Mouse (Mus musculus): ENCODE results near the gene Fxr2. TPM values are rescaled to one million over a fixed set of nuclear protein-coding genes. Genes with fewer than 3 reads are reported as not detected.
"Not testable (repeated sequence)": the region's sequence is repeated elsewhere in the genome, so short reads cannot be mapped to it uniquely, and the experiment has no call there.

Fxr2 gene
- total RNA-seq, 2 experiments from 2014 or later: 81.8 to 84.9 TPM

DNA sequence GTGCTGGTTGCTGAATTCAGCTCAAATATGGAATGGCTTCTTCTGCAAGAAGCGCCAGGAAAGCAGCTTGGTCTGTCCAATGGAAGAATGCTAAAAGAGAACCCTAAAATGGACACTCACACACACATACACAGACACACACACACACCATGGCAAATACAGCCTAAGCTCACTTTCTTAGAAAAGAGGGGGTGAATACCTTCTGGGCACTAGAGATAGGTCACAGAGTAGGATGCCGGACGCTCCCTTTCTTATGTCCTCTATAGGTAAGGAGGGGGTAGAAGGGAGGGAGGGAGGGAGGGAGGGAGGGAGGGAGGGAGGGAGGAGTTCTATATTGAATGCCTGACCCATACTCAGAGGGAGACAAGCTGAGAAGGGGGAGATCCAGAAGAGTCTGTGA, 24.3 kb upstream of the Fxr2 start:
- DNase-seq (ENCODE audit: low spot score): no peak
- intact Hi-C loops (cut with DNase I): no loop called here

DNA sequence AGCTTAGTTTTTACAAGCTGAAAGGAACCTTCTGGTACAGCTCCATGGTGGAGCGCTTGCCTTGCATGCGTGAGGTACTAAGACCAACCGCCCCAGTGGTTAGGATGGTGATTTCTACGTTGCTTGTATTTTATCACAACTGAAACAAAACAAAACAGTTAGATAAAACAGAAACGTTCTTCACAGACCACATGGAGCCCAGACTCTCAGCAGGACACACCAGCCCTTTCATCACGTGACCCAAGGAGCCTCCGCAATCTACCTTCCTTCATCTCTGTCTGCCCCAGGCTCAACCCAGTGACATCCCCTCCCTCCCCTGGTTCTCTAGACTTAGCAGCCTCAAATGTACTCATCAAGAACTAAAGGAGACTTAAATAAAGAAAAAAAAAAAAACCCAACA, 23.4 kb upstream of the Fxr2 start:
- no peak for DNase-seq (ENCODE audit: low spot score)
- intact Hi-C loops (cut with DNase I): no loop called here

DNA sequence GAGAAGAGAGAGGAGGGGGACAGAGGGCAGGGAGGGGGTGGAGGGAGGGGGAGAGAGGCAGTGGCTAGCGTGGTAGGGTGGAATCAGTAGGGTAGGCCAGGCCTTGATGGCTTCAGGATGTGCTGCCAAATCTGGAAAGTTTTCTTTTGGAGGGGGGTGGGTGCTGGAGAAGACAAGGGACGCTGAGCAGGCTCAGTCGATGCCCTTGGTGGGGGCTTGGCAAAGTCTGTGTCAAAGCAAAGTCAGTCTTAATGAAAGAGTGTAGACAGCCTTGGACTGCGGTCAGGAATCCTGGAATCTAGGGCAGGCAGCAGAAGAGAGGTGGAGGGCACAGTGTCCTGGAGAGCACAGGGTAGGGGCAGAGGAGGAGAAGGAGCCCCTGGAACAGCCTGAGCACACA, 21.9 kb upstream of the Fxr2 start:
- intact Hi-C loops (cut with DNase I): loop anchor here (10.0 kb wide), 1 partner anchor 346 kb away; no protein-coding TSS in a partner anchor
- no peak for DNase-seq (ENCODE audit: low spot score)

DNA sequence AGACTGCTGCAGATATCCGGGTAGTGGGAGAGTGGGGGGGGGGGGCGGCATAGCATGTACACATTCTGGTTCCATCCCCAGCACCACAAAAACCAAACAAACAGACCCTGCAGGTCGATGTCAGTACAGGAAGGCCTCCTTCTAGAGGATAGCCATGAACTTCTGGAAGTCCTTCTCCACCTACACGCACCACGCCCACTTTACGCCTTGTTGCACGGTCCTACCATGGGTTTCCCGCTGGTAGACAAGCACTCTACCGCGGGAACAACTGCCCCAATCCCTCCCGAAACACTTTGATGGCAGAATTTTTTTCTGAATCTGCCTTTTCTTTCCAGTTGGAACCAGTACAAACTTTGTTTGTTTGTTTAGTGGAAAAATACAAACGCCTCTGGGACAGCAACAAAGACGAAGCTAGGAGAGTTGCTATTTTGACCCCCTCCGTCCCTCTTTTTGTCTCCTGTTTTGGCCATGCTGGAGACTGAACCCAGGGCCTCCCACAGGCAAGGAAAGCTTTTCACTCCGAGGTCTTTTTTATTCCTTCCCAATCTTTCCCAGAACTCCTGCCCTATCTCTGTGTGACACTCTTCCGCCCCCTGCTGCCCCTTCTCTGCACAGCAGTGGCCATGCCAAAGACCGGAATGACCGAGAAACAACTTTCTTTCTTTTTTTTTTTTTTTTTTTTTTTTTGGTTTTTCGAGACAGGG, 19.1 kb upstream of the Fxr2 start:
- peak; percentile 66 for DNase-seq (ENCODE audit: low spot score)
- intact Hi-C loops (cut with DNase I): loop anchor here (1.0 to 10.0 kb wide), 3 partner anchors 34 to 349 kb away; no protein-coding TSS in a partner anchor

DNA sequence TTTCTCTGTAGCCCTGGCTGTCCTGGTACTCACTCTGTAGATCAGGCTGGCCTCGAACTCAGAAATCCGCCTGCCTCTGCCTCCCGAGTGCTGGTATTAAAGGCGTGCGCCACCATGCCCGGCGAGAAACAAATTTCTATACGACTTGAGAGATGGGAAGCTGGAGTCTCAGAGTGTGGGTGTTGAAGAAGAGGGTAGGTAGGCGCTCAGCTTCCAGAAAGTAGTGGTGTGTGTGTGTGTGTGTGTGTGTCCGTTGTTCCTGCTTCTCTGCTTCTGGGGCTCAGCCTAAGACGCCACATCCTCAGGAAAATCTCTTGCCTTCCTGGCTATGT, 18.6 kb upstream of the Fxr2 start:
- intact Hi-C loops (cut with DNase I): loop anchor here (1.0 to 10.0 kb wide), 2 partner anchors 35 to 349 kb away; no protein-coding TSS in a partner anchor
- not testable (repeated sequence) for DNase-seq (ENCODE audit: low spot score)

- DNase-seq (ENCODE audit: low spot score): no peak
- intact Hi-C loops (cut with DNase I): loop anchor here (10.0 kb wide), 1 partner anchor 352 kb away; no protein-coding TSS in a partner anchor
Observed at GRCm38 (mm10) chr11:69616781-69617180, 16.0 kb upstream of the Fxr2 start.

GRCm38 (mm10) chr11:69617805-69618204, 15.0 kb upstream of the Fxr2 start, which contains the start of gene Shbg:
TSS of gene Shbg (minus strand) at chr11:69617905.
- intact Hi-C loops (cut with DNase I): loop anchor here (10.0 kb wide), 1 partner anchor 353 kb away; no protein-coding TSS in a partner anchor
- no peak for DNase-seq (ENCODE audit: low spot score)

DNA sequence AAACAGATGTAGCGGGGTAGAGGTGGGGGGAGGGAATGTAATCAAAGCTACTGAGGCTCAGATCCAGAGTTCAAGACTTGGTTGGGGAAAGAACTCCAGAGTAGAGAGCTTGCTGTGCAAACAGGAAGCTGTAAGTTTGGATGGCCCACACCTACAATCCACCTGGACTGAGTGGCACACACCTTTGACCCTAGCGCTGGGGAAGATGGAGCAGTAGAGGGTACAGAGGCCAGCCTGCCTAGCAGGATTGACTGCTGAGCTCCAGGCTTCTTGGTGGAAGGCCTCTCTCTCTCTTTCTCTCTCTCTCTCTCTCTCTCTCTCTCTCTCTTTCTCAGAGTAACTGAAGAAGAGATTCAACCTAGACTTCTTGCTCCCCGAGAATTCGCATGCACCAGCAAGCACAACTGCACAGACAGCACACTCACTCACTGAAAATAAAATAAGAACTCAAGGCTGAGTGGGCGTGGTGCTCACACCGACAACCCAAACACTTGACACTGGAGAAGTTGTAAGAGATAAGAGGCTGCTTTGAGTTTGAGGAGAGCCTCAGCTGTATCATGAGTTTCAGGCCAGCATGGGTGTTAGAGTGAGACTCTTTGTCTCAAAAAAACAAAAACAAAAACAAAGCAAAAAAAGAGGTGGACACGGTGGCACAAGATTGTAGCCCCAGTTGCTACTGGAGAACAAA, 12.3 kb upstream of the Fxr2 start:
- intact Hi-C loops (cut with DNase I): no loop called here
- DNase-seq (ENCODE audit: low spot score): no peak

- DNase-seq (ENCODE audit: low spot score): peak; percentile 34
- intact Hi-C loops (cut with DNase I): no loop called here
Observed at GRCm38 (mm10) chr11:69621571-69622268, 11.1 kb upstream of the Fxr2 start, which contains the start of gene Sat2. TSS of gene Sat2 (plus strand) at chr11:69622024.

- intact Hi-C loops (cut with DNase I): no loop called here
Observed at GRCm38 (mm10) chr11:69622406-69622805, 10.4 kb upstream of the Fxr2 start.

DNA sequence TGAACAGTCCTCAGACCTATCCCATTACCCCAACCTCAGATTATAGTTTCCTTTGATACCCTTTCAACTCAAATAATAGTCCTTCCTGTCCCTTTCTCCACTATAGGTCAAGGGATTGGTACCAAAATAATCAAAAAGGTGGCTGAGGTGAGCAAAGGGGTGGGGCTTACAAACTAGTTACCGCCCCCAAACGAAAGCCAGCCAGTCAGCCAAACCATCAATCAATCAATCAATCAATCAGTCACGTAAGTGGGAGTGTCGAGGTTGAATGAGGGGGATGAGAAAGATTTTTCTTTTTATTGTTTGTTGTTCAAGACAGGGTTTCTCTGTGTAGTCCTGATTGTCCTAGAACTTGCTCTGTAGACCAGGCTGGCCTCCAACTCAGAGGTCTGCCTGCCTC, 9.8 kb upstream of the Fxr2 start:
- intact Hi-C loops (cut with DNase I): no loop called here
- no peak for DNase-seq (ENCODE audit: low spot score)

More at GRCm38 (mm10) chr11:69622406-69622805, 10.4 kb upstream of the Fxr2 start:
- no peak for DNase-seq (ENCODE audit: low spot score)

DNA sequence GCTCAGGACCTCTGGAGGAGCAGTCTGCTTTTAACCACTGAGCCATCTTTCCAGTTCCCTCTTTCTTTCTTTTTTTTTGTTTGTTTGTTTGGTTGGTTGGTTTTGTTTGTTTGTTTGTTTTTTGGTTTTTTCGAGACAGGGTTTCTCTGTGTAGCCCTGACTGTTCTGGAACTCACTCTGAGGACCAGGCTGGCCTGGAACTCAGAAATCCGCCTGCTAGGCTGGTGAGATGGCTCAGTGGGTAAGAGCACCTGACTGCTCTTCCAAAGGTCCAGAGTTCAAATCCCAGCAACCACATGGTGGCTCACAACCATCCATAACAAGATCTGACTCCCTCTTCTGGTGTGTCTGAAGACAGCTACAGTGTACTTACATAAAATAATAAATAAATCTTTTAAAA, 8.5 kb upstream of the Fxr2 start:
- DNase-seq (ENCODE audit: low spot score); intact Hi-C loops (cut with DNase I): not testable (repeated sequence)

DNA sequence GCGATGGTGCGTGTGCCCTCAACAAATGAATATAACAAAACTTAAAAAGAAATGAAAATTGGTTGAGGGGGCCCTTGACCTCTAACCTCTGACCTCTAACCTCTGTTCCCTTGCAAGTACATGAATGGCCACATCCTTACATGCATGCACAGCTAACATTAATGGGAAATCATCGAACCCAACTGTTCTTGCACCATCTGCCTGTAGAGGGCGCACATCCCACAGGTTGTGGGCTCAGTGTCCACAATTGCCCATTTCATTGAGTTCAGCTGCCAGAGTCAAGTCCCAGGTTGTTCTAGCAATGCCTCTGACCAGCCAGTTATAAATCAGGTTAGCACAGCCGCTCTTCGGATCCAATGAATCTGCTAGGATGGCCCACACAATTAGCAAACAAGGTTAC, 4.5 kb upstream of the Fxr2 start:
- intact Hi-C loops (cut with DNase I): no loop called here
- DNase-seq (ENCODE audit: low spot score): no peak

DNA sequence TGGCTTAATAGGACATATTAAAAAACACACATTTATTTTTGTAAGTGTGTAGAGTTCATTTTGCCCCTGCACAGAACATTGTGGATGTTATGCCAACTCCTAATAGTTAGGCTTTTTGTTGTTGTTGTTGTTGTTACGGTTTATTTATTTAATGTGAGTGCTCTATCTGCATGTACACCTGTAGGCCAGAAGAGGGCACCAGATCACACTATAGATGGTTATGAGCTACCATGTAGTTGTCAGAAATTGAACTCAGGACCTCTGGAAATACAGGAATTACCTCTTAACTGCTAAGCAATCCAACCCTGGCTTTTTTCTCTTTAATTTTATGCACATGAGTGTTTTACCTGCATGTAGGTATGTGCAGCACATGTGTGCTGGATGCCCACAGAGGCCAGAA, 3.0 kb upstream of the Fxr2 start:
- intact Hi-C loops (cut with DNase I): loop anchor here (1.0 kb wide), 1 partner anchor 27 kb away; no protein-coding TSS in a partner anchor
- no peak for DNase-seq (ENCODE audit: low spot score)

DNA sequence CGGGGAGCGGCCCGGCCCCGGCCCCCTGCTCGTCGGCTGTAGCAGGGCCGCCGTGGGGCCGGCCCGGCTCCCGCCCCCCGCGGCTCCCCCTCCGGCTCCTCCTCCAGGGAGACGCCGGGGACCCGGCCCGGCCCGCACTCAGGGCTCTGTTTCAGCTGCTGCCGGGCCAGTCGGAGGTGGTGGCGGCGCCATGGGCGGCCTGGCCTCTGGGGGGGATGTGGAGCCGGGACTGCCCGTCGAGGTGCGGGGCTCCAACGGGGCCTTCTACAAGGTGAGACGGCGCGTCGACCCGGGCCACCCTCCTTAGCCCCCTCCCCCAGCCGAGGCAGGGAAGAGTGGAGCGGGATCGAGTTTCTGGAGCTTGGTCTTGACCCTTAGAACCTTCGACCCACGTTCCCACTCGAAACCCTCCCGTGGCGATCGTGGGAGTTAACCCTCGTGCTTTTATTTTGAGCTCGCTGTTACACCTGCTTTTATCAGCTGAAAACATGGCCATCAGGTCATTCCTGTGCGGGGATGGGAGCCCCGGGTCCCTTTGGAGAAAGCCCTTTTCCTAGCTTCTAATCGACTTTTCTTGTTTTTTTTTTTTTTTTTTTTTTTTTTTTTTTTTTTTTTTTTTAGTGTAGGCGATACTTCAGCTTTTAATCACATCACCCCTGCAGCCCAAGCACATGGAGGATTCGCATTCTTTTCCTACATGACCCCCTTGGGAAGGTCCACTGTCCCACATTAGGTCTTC, 507 bp downstream of the Fxr2 start:
- DNase-seq (ENCODE audit: low spot score): peak; percentile 58
- intact Hi-C loops (cut with DNase I): no loop called here

DNA sequence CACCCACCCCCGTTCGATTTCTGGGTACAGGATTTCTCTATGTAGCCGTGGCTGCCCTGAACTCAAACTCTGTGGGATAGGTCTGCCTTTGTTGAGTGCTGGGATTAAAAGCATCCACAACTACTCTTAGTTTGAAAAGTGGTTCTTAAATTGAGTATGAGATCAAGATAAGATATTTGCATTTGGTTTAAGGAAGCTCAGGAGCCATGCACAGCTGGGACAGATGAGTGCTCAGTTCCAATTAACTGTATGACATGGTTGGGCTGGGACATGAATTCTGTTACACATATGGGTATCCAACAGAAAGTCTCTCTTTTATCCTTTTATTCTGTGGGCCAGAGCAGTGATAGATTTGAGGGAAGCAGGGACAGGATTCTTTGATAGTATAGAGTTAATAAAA, 2.7 kb downstream of the Fxr2 start:
- no peak for DNase-seq (ENCODE audit: low spot score)
- intact Hi-C loops (cut with DNase I): no loop called here

DNA sequence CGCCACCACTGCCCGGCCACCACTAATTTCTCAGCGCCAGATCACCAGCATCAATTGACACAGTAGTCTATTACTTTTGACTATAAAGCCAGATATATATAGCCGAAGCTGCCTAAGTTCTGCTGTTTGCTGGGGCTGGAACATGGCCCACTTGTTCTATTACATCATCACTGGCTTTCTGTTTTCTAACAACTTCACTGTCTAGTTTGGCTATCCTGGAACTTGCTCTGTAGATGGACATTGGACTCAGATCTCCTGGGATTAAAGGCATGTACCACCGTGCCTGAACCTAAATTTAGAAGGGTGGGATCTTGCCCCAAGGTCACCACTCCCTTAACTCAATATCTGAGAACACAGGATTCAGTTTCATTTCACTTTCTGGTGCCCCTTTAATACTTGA, 13.1 kb downstream of the Fxr2 start:
- no peak for DNase-seq (ENCODE audit: low spot score)
- intact Hi-C loops (cut with DNase I): no loop called here

- intact Hi-C loops (cut with DNase I): loop anchor here (10.0 kb wide), 1 partner anchor 221 kb away; the partner anchor contains the start of gene Tmem95
- DNase-seq (ENCODE audit: low spot score): no peak
Observed at GRCm38 (mm10) chr11:69653399-69653798, 20.6 kb downstream of the Fxr2 start.

GRCm38 (mm10) chr11:69654760-69655159, 22.0 kb downstream of the Fxr2 start:
- no peak for DNase-seq (ENCODE audit: low spot score)
- intact Hi-C loops (cut with DNase I): loop anchor here (2.0 to 10.0 kb wide), 2 partner anchors 100 to 220 kb away; partner anchors contain the start of gene Tmem95

All from heart, postnatal 25 days (tissue).